Mouse (Mus musculus): ENCODE measurements at regions not wholly inside any gene's neighbourhood (a gene's known extent, or its start where the extent isn't known, plus 50 kb on each side); places are given as distances from the start of the nearest gene placed in this dataset.

DNA sequence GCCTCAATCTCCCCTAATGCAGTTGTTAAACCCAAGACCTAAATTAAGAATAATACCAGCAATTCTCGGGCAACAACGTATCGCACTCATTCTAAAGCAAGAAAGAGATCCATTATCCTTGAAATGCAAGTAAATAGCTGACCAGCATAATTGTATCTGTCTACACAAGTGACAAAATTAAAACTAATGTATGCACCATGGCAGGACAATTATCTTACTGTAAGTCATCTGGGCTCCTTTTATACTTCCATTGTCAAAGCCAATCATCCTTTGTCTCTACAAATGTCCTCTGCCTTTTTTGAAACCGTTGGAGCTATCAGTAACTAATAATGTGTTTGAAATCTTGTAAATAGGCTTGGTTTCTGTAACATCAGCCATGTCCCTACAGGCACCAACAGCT, 347.5 kb upstream of the Tenm4 start:
- TF ChIP-seq EP300 (IDR thresholded peaks at IDR 0.05; ENCODE audit: low read depth) (no peak), CTCF (IDR thresholded peaks at IDR 0.05; ENCODE audit: low read depth) (no peak)
